Mouse (Mus musculus): ENCODE measurements around the gene Gstp1. TPM values are rescaled to one million over a fixed set of nuclear protein-coding genes. Genes with fewer than 3 reads are reported as not detected.

Gstp1 gene
- total and polyA plus RNA-seq, 3 experiments: 46.2 to 86.5 (median 64.2) TPM

DNA sequence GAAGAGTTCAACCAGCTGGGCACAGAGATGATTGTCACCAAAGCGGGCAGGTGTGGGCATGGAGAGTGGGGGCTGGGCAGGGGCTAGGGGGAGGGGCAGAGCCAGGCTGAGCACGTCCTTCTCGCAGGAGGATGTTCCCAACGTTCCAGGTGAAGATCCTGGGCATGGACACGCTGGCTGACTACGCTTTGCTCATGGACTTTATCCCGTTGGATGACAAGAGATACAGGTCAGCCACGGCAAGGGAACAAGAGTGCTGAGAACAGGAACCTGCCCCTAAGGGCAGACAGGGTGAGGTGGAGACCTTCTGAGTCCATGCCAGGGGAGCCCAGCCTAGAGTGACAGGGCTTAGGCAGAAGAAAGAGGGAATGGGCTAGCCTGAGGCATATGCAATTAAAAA, 41.0 kb downstream of the Gstp1 start:
- no peak for ATAC-seq (ENCODE audit: extremely low read depth, insufficient number of reproducible peaks, low FRiP score, poor library complexity, severe bottlenecking)
- peaks cover 23% of the 10 kb centered on the region for H3K4me1 ChIP-seq (ENCODE audit: insufficient read depth, low read depth, low read length)
- no peak for TF ChIP-seq TAL1 (conservative IDR thresholded peaks at IDR 0.05; ENCODE audit: low read depth, low read length)
- TF ChIP-seq GATA2 (IDR thresholded peaks at IDR 0.05; ENCODE audit: borderline replicate concordance, low read depth, low read length): no peak
- TF ChIP-seq GATA1 (IDR thresholded peaks at IDR 0.05; ENCODE audit: borderline replicate concordance, low read length): no peak
- H3K4me3 ChIP-seq (ENCODE audit: low read depth, low read length): no peak overlapping the region
- no peaks in the 10 kb centered on the region for H3K9me3 ChIP-seq (replicated peaks)
- H3K36me3 ChIP-seq (replicated peaks): peaks cover 4% of the 10 kb centered on the region
- no peak for DNase-seq (ENCODE audit: low spot score)
- peaks cover 62% of the 10 kb centered on the region for H3K27me3 ChIP-seq (ENCODE audit: insufficient read depth, low read length)

DNA sequence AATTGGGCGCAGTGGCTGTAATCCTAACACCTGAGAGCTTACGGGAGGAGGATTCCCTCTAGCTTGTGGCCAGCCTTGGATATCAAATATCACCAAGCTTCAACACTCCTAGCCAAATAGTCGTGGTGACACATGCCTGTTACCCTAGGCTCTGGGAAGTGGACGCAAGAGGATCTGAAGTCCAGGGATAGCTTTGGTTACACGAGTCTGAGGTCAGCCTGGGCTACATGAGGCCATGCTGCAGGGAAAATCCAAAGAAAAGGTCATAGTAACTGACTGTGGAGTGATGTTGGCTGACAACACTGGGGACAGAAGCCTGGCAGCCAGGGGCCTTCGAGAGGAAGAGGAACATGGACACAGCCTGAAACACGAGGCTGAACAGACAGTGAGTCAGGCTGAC, 41.7 kb downstream of the Gstp1 start:
- ATAC-seq (ENCODE audit: extremely low read depth, insufficient number of reproducible peaks, low FRiP score, poor library complexity, severe bottlenecking) (no peak), DNase-seq (ENCODE audit: low spot score) (no peak)
- H3K4me3 ChIP-seq (ENCODE audit: low read depth, low read length): no peak overlapping the region
- no peaks in the 10 kb centered on the region for H3K36me3 ChIP-seq (replicated peaks)
- H3K9me3 ChIP-seq (replicated peaks): no peaks in the 10 kb centered on the region
- H3K4me1 ChIP-seq (ENCODE audit: insufficient read depth, low read depth, low read length): peaks cover 16% of the 10 kb centered on the region
- H3K27me3 ChIP-seq (ENCODE audit: insufficient read depth, low read length): peaks cover 65% of the 10 kb centered on the region
- TF ChIP-seq CTCF (IDR thresholded peaks at IDR 0.05; ENCODE audit: low read depth, low read length) (no peak), POLR2AphosphoS5 (IDR thresholded peaks at IDR 0.05; ENCODE audit: insufficient replicate concordance, low read depth, low read length) (no peak), GATA1 (IDR thresholded peaks at IDR 0.05; ENCODE audit: borderline replicate concordance, low read length) (no peak), GATA2 (IDR thresholded peaks at IDR 0.05; ENCODE audit: borderline replicate concordance, low read depth, low read length) (no peak), TAL1 (conservative IDR thresholded peaks at IDR 0.05; ENCODE audit: low read depth, low read length) (no peak)

DNA sequence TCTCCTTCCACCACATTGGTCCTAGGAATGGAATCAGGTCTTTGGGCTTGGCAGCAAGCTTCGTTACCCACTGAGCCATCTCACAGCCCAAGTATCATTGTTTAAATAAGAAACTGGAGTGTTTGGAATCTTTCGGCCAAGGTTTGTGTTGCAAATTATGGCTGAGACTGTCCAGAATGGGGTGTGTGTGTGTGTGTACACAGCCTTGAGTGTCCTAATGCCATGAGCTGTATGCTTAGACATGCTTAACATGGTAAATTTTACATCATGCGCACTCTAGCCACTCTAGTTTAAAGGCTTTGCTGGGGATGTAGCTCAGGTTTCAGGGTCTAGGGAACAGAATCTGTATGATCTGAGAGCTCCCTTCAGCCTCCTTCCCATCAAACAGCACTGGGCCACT, 42.3 kb downstream of the Gstp1 start:
- no peaks in the 10 kb centered on the region for H3K9me3 ChIP-seq (replicated peaks)
- peaks cover 12% of the 10 kb centered on the region for H3K4me1 ChIP-seq (ENCODE audit: insufficient read depth, low read depth, low read length)
- ATAC-seq (ENCODE audit: extremely low read depth, insufficient number of reproducible peaks, low FRiP score, poor library complexity, severe bottlenecking): no peak
- H3K36me3 ChIP-seq (replicated peaks): no peaks in the 10 kb centered on the region
- DNase-seq (ENCODE audit: low spot score): no peak
- H3K4me3 ChIP-seq (ENCODE audit: low read depth, low read length): no peak overlapping the region
- H3K27me3 ChIP-seq (ENCODE audit: insufficient read depth, low read length): peaks cover 71% of the 10 kb centered on the region
- no peak for TF ChIP-seq POLR2AphosphoS5 (IDR thresholded peaks at IDR 0.05; ENCODE audit: insufficient replicate concordance, low read depth, low read length)
- TF ChIP-seq TAL1 (conservative IDR thresholded peaks at IDR 0.05; ENCODE audit: low read depth, low read length): no peak
- no peak for TF ChIP-seq GATA2 (IDR thresholded peaks at IDR 0.05; ENCODE audit: borderline replicate concordance, low read depth, low read length)
- TF ChIP-seq CTCF (IDR thresholded peaks at IDR 0.05; ENCODE audit: low read depth, low read length): no peak
- no peak for TF ChIP-seq GATA1 (IDR thresholded peaks at IDR 0.05; ENCODE audit: borderline replicate concordance, low read length)

DNA sequence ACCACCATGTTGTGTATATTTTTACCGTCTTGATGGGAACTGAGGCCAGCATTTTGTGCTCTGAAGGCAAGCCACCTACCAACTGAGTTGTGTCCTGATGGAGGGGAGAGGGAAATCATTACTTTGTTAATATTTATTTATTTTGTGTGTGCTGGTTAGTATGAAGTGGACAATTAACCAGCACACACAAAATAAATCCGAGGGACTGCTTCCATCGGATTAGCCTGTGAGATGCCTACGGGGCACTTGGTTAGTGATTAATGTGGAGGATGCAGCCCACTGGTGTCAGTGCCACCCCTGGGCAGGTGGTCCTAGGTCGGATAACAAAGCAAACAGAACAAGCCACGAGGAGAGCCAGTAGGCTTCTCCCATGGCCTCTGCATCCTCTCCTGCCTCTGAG, 42.9 kb downstream of the Gstp1 start:
- H3K9me3 ChIP-seq (replicated peaks): no peaks in the 10 kb centered on the region
- DNase-seq (ENCODE audit: low spot score) (no peak), ATAC-seq (ENCODE audit: extremely low read depth, insufficient number of reproducible peaks, low FRiP score, poor library complexity, severe bottlenecking) (no peak)
- no peak overlapping the region for H3K4me3 ChIP-seq (ENCODE audit: low read depth, low read length)
- H3K4me1 ChIP-seq (ENCODE audit: insufficient read depth, low read depth, low read length): peaks cover 12% of the 10 kb centered on the region
- H3K36me3 ChIP-seq (replicated peaks): no peaks in the 10 kb centered on the region
- H3K27me3 ChIP-seq (ENCODE audit: insufficient read depth, low read length): peaks cover 71% of the 10 kb centered on the region
- TF ChIP-seq CTCF (IDR thresholded peaks at IDR 0.05; ENCODE audit: low read depth, low read length) (no peak), GATA1 (IDR thresholded peaks at IDR 0.05; ENCODE audit: borderline replicate concordance, low read length) (no peak)

DNA sequence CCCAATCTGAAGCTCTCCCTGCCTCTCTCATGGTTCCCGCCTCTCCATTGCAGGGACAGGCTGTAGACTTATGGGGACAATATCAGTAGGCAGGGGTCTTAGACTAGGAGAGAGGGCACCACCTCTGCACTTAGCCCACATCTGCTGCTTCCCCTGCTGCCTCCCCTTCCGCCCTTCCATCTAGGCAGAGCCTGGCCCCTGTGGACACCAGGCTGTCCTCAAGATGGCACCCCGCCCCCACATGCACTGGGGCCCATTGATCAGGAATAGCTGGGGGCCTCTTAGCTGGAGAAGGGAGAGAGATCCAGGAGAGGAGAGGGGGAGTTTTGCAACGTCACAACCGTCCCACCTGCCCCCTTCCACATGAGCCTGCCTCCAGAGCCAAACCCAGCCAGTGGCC, 45.4 kb downstream of the Gstp1 start, which contains the start of gene Tbx10:
TSS of gene Tbx10 (plus strand) at position 337 of the 400 bp plus-strand sequence.
- Histone ChIP-seq H3K4me1 (ENCODE audit: insufficient read depth, low read depth, low read length) (no peaks in the 10 kb centered on the region), H3K4me3 (ENCODE audit: low read depth, low read length) (peak within 1 kb of the TSS; percentile 1; the same call in 1 of the 2 replicates), H3K27me3 (ENCODE audit: insufficient read depth, low read length) (peaks cover 55% of the 10 kb centered on the region), H3K9me3 (replicated peaks) (no peaks in the 10 kb centered on the region), H3K36me3 (replicated peaks) (no peaks in the 10 kb centered on the region)
- TF ChIP-seq GATA1 (IDR thresholded peaks at IDR 0.05; ENCODE audit: borderline replicate concordance, low read length) (no peak), TAL1 (conservative IDR thresholded peaks at IDR 0.05; ENCODE audit: low read depth, low read length) (no peak), GATA2 (IDR thresholded peaks at IDR 0.05; ENCODE audit: borderline replicate concordance, low read depth, low read length) (no peak)
- ATAC-seq (ENCODE audit: extremely low read depth, insufficient number of reproducible peaks, low FRiP score, poor library complexity, severe bottlenecking) (no peak), DNase-seq (ENCODE audit: low spot score) (no peak)

DNA sequence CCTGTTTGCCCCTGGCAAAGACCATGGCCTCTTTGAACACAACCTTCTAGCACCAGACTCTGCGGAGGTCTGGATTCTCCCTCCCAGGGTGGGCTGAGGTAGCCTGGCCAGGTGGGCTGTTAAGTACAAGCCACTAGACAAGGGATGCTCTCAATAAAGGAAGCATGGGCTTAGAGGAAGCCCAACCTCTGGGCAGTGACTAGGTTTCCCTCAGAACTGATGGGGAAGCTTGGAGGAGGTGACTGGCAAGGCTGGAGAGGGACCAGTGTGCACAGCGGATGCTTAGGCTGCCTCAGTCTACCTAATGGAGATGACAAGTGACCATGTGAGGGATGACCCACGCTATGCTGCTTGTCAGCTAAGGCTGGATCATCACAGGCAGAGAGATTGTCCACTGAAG, 45.8 kb downstream of the Gstp1 start:
- Histone ChIP-seq H3K4me3 (ENCODE audit: low read depth, low read length) (no peak overlapping the region), H3K27me3 (ENCODE audit: insufficient read depth, low read length) (peaks cover 52% of the 10 kb centered on the region), H3K9me3 (replicated peaks) (no peaks in the 10 kb centered on the region), H3K4me1 (ENCODE audit: insufficient read depth, low read depth, low read length) (peaks cover 3% of the 10 kb centered on the region; the same call in 1 of the 2 replicates), H3K36me3 (replicated peaks) (no peaks in the 10 kb centered on the region)
- TF ChIP-seq CTCF (IDR thresholded peaks at IDR 0.05; ENCODE audit: low read depth, low read length): no peak
- no peak for TF ChIP-seq POLR2AphosphoS5 (IDR thresholded peaks at IDR 0.05; ENCODE audit: insufficient replicate concordance, low read depth, low read length)
- no peak for TF ChIP-seq TAL1 (conservative IDR thresholded peaks at IDR 0.05; ENCODE audit: low read depth, low read length)
- TF ChIP-seq GATA1 (IDR thresholded peaks at IDR 0.05; ENCODE audit: borderline replicate concordance, low read length): no peak
- TF ChIP-seq GATA2 (IDR thresholded peaks at IDR 0.05; ENCODE audit: borderline replicate concordance, low read depth, low read length): no peak
- DNase-seq (ENCODE audit: low spot score) (no peak), ATAC-seq (ENCODE audit: extremely low read depth, insufficient number of reproducible peaks, low FRiP score, poor library complexity, severe bottlenecking) (no peak)

DNA sequence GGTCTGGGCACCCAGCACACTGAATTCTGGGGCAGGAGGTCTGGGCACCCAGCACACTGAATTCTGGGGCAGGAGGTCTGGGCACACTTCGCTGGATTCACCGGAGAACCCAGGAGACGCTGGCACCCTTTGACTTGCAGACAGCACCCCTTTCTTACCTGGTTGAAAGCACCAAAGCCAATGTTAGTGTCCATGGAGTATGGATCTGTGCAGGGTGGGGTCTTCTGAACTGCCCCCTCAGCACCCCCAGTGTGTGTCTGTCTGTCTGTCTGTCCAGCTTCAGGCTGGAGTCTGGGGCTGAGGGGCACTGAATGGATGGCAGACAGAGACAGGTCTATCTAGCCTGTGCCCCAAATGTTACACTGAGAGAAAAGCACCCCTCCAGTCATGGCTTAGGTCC, 46.2 kb downstream of the Gstp1 start:
- ATAC-seq (ENCODE audit: extremely low read depth, insufficient number of reproducible peaks, low FRiP score, poor library complexity, severe bottlenecking): no peak
- no peak overlapping the region for H3K4me3 ChIP-seq (ENCODE audit: low read depth, low read length)
- no peaks in the 10 kb centered on the region for H3K9me3 ChIP-seq (replicated peaks)
- H3K36me3 ChIP-seq (replicated peaks): no peaks in the 10 kb centered on the region
- no peak for TF ChIP-seq CTCF (IDR thresholded peaks at IDR 0.05; ENCODE audit: low read depth, low read length)
- TF ChIP-seq GATA1 (IDR thresholded peaks at IDR 0.05; ENCODE audit: borderline replicate concordance, low read length): no peak
- no peak for TF ChIP-seq POLR2AphosphoS5 (IDR thresholded peaks at IDR 0.05; ENCODE audit: insufficient replicate concordance, low read depth, low read length)
- no peak for TF ChIP-seq TAL1 (conservative IDR thresholded peaks at IDR 0.05; ENCODE audit: low read depth, low read length)
- no peak for TF ChIP-seq GATA2 (IDR thresholded peaks at IDR 0.05; ENCODE audit: borderline replicate concordance, low read depth, low read length)
- peaks cover 51% of the 10 kb centered on the region for H3K27me3 ChIP-seq (ENCODE audit: insufficient read depth, low read length)
- H3K4me1 ChIP-seq (ENCODE audit: insufficient read depth, low read depth, low read length): peaks cover 7% of the 10 kb centered on the region
- no peak for DNase-seq (ENCODE audit: low spot score)
